Mouse (Mus musculus) liver, postnatal 0 days (tissue): ENCODE measurements at regions not wholly inside any gene's neighbourhood (a gene's known extent, or its start where the extent isn't known, plus 50 kb on each side); places are given as distances from the start of the nearest gene placed in this dataset.

Source experiments
- CTCF ChIP-seq: sonication (generic); IDR thresholded peaks from 2 replicates; pipeline ENCODE4 v1.5.1; 2016; ENCODE audit warnings: antibody characterized with exemption, low read depth
- EP300 ChIP-seq: IDR thresholded peaks from 2 replicates; pipeline ENCODE4 v1.6.1; 2016; ENCODE audit warnings: antibody characterized with exemption, low read depth, mild to moderate bottlenecking

GRCm38 (mm10) chr17:31766779-31767697, 88.6 kb downstream of the Sik1 start:
- TF ChIP-seq CTCF (no peak), EP300 (no peak)
